Mouse (Mus musculus) frontal cortex, postnatal 10 days (tissue): ENCODE results near the gene Atp1b2.
A peak's percentile ranks its signal among the peaks of the same experiment; 100 is the strongest.
"Not testable (repeated sequence)": the region's sequence is repeated elsewhere in the genome, so short reads cannot be mapped to it uniquely, and the experiment has no call there.

Experiments
- DNase-seq, 2 experiments: peaks; one replicate each; pipeline ENCODE4 v3.0.0; 2022; ENCODE audit warnings: low spot score in 2 of 2, mixed read lengths in 1 of 2

Gene Atp1b2

DNA sequence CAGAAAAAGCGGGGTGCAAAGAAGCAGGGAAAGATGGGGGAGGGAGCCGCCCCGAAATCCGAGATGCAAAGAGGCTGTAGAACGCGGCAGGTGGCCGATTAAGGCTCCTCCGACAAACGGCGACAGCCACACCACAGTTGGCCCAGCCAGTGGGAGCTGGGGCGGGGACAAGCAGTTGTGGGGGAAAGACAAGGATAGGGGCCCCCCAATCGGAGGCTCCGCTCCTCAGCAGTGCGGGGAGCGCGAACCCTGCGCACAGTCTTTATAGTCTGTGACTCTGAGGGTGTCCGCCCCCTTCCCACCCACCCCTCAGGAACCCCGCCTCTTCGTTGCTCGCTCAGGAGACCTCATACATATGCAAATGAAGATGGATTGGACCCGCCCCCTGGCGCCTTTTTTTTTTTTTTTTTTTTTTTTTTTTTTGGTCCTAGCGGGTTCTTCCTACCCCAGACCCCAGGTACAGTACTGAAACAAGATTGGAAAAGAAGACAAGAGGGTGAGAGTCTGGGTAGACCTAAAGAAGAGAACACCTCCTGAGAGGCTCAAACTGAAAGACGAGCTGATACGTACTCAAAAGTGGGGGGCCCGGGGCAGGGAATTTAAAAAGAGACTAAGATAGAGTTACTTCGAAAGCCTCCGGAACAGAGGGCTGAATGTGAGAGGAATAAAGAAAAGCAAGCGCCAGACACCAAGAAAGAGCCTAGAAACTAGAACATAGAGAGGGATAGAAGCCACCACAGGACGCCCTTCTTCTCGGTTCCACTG lies at the start of gene Atp1b2:
TSS of gene Atp1b2 (minus strand) at position 217 of the 765 bp plus-strand sequence.
- DNase-seq: peak; percentile 76 to 83

DNA sequence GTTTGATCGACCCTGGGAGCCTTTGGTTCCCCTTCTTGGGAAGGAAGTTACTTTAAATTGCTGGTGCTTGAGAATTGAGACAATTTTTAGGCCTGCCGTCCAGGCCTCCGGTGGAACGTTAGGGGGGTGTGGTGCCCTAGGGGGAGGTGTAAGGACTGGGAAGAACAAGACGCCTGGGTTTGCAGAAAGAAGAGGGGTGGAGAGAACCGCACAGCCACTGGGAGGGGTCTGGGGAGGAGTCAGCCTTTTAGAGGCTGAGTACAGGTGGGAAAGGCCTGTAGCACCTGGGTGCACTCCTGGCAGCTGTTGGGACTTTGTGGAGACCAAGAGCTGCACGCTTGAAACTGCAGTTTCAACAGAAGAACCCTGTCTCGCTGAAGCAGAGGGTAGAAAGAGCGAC lies 49.0 kb upstream of the Atp1b2 start:
- DNase-seq: no peak

DNA sequence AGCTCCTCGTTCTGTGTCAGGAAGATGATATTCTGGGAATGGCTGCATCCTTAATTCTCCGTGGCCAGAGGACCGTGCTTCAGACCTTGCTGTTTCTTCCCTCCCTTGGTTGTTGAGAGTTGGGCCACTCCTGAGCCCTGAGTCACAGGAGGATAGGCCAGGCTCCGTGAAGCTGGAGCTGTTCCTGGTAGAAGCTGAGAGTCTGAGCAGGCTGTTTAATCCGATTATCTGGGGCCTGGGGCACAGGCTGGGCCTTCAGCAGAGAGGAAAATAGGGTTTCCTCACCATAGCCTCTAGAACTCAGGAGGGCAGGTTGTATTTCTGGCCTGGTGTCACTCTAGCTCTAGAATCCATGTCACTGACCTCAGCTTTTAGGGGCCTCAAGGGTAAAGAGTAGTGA lies 47.7 kb upstream of the Atp1b2 start:
- DNase-seq: no peak

DNA sequence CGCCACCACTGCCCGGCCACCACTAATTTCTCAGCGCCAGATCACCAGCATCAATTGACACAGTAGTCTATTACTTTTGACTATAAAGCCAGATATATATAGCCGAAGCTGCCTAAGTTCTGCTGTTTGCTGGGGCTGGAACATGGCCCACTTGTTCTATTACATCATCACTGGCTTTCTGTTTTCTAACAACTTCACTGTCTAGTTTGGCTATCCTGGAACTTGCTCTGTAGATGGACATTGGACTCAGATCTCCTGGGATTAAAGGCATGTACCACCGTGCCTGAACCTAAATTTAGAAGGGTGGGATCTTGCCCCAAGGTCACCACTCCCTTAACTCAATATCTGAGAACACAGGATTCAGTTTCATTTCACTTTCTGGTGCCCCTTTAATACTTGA lies 40.1 kb upstream of the Atp1b2 start:
- DNase-seq: no peak

DNA sequence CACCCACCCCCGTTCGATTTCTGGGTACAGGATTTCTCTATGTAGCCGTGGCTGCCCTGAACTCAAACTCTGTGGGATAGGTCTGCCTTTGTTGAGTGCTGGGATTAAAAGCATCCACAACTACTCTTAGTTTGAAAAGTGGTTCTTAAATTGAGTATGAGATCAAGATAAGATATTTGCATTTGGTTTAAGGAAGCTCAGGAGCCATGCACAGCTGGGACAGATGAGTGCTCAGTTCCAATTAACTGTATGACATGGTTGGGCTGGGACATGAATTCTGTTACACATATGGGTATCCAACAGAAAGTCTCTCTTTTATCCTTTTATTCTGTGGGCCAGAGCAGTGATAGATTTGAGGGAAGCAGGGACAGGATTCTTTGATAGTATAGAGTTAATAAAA lies 29.7 kb upstream of the Atp1b2 start:
- no peak for DNase-seq

DNA sequence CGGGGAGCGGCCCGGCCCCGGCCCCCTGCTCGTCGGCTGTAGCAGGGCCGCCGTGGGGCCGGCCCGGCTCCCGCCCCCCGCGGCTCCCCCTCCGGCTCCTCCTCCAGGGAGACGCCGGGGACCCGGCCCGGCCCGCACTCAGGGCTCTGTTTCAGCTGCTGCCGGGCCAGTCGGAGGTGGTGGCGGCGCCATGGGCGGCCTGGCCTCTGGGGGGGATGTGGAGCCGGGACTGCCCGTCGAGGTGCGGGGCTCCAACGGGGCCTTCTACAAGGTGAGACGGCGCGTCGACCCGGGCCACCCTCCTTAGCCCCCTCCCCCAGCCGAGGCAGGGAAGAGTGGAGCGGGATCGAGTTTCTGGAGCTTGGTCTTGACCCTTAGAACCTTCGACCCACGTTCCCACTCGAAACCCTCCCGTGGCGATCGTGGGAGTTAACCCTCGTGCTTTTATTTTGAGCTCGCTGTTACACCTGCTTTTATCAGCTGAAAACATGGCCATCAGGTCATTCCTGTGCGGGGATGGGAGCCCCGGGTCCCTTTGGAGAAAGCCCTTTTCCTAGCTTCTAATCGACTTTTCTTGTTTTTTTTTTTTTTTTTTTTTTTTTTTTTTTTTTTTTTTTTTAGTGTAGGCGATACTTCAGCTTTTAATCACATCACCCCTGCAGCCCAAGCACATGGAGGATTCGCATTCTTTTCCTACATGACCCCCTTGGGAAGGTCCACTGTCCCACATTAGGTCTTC lies 27.6 kb upstream of the Atp1b2 start:
- DNase-seq: peak in 1 of 2 experiments; percentile 57

DNA sequence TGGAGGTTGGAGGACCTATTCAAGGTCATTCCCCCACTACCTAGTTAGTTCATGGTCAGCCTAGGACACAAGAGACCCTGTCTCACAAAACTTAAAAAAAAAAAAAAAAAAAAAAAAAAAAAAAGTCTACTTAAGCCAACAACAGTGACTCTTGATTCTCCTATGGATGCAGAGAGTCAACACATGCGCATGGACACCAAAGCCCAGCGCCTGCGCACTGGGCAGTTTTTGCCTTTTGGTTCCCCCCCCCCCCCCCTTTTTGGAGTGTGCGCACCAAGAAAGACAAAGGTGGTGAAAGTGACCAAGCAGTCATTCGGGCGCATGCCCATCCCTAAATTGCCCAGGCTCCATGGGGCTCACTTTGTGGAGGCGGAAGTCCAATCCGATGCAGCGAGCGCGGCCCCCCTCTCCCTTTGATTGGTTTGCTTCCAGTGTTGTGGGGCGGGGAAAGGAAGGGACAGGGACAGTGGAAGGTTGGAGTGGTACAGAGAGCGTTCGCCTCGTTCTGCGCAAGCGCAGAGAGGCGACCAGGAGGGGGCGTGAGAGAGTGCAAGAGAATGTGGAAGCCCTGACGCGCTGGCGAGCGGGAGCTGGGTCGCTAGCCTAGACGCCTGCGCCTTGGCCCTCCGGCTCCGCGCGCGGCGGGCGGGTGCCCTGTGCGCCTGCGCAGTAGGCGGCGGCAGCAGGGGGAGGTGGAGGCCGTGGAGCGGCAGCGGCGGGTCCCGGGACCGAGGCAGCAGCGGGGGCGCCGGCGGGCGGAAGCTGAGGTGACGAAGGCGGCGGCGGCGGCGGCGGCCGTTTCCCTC lies 26.7 kb upstream of the Atp1b2 start, which contains the start of gene Fxr2:
TSS of gene Fxr2 (plus strand) at position 707 of the 806 bp plus-strand sequence.
- peak; percentile 100 for DNase-seq

DNA sequence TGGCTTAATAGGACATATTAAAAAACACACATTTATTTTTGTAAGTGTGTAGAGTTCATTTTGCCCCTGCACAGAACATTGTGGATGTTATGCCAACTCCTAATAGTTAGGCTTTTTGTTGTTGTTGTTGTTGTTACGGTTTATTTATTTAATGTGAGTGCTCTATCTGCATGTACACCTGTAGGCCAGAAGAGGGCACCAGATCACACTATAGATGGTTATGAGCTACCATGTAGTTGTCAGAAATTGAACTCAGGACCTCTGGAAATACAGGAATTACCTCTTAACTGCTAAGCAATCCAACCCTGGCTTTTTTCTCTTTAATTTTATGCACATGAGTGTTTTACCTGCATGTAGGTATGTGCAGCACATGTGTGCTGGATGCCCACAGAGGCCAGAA lies 24.1 kb upstream of the Atp1b2 start:
- no peak for DNase-seq

DNA sequence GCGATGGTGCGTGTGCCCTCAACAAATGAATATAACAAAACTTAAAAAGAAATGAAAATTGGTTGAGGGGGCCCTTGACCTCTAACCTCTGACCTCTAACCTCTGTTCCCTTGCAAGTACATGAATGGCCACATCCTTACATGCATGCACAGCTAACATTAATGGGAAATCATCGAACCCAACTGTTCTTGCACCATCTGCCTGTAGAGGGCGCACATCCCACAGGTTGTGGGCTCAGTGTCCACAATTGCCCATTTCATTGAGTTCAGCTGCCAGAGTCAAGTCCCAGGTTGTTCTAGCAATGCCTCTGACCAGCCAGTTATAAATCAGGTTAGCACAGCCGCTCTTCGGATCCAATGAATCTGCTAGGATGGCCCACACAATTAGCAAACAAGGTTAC lies 22.5 kb upstream of the Atp1b2 start:
- peak in 1 of 2 experiments; percentile 62 for DNase-seq

DNA sequence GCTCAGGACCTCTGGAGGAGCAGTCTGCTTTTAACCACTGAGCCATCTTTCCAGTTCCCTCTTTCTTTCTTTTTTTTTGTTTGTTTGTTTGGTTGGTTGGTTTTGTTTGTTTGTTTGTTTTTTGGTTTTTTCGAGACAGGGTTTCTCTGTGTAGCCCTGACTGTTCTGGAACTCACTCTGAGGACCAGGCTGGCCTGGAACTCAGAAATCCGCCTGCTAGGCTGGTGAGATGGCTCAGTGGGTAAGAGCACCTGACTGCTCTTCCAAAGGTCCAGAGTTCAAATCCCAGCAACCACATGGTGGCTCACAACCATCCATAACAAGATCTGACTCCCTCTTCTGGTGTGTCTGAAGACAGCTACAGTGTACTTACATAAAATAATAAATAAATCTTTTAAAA lies 18.6 kb upstream of the Atp1b2 start:
- DNase-seq: not testable (repeated sequence)

DNA sequence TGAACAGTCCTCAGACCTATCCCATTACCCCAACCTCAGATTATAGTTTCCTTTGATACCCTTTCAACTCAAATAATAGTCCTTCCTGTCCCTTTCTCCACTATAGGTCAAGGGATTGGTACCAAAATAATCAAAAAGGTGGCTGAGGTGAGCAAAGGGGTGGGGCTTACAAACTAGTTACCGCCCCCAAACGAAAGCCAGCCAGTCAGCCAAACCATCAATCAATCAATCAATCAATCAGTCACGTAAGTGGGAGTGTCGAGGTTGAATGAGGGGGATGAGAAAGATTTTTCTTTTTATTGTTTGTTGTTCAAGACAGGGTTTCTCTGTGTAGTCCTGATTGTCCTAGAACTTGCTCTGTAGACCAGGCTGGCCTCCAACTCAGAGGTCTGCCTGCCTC lies 17.3 kb upstream of the Atp1b2 start:
- no peak for DNase-seq

DNA sequence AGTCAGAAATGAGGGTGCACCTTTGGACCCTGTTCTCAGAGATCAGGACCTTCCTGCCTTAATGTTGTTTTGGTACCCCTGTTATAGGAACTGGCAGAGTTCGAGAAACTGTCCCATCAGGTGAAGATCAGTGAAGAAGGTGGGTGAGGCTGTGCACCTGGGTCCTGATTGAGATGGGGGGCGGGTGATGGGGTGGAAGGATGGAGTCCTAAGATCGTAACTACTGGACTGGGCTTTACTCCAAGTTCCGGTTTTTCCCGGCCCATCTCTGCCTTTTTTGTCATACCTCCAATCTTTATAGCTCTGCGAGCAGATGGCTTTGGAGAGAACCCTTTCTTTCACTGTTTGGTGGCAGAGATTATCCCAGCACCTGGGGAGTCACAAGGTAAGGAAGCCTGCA lies 16.7 kb upstream of the Atp1b2 start:
- DNase-seq: no peak

DNA sequence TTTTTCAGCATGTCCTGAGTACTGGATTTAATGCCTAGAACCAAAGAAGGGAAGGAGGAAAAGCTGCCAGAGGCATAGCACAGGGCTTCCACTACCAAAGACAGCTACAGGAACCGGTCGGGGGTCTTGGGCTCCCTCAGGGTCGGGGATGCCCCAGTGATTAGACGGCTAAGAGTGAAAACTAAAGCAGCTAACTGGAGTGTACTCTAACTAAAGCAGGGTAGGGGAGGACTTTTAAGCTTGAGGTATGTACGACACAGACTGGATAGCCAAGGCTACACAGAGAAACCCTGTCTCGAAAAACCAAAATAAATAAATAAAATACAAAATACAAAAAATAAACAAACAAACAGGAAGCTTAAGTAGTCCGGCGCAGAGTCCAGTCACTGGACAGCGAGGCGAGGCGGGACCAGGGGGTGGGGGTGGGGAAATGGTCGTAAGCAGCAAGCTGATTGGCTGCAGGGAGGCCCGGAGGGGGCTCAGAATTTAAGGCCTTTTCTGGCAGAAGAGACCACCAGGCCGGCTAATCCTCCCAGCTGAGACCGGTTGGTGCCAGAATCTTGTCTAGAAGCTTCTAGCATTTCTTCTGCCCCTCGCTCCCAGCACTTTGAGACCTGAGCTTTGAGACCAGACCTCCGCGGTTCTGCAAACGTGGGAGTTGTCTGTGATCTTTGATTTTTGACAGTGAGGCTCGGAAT lies 16.0 kb upstream of the Atp1b2 start, which contains the start of gene Sat2:
TSS of gene Sat2 (plus strand) at position 454 of the 698 bp plus-strand sequence.
- DNase-seq: peak in 1 of 2 experiments; percentile 52

DNA sequence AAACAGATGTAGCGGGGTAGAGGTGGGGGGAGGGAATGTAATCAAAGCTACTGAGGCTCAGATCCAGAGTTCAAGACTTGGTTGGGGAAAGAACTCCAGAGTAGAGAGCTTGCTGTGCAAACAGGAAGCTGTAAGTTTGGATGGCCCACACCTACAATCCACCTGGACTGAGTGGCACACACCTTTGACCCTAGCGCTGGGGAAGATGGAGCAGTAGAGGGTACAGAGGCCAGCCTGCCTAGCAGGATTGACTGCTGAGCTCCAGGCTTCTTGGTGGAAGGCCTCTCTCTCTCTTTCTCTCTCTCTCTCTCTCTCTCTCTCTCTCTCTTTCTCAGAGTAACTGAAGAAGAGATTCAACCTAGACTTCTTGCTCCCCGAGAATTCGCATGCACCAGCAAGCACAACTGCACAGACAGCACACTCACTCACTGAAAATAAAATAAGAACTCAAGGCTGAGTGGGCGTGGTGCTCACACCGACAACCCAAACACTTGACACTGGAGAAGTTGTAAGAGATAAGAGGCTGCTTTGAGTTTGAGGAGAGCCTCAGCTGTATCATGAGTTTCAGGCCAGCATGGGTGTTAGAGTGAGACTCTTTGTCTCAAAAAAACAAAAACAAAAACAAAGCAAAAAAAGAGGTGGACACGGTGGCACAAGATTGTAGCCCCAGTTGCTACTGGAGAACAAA lies 14.8 kb upstream of the Atp1b2 start:
- no peak for DNase-seq

DNA sequence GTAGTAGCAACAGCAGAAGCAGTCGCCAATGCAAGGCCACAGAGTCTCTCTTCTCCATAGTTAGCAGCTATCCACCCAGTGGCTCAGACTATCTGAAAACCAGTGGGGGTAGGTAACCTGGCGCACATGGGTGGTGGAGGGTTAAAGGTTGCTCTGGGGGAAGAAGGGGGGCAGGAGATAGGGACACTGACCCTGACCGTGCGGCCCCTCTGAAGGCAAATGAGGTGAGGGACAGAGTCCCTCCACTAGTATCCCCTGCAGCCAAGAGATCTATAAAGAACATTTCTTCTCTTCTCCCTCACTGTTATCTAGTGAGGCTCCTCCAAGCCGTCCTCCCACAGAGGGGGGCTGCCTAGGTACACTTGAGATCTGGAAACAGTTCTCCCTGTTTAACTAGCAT lies 12.1 kb upstream of the Atp1b2 start, which contains the start of gene Shbg:
TSS of gene Shbg (minus strand) at position 101 of the 400 bp plus-strand sequence.
- no peak for DNase-seq

DNA sequence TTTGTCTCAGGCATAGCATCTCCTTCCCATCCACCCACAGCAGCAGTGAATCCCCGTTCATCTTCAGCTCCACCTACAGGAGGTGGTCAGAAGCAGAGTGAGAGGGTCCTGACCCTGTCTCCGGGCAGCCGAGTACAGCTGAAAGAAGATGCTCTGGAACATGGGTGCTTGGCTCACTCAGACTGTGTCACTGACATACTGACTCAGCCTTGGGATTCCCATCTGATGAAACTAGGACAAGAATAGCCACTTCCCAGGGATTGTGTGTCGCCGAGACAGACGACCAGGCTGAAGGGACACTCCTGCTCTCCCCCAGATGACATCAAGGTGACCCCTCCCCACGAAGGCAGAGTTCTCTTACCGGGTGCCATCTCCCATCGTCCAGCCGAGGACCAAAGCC lies 11.0 kb upstream of the Atp1b2 start:
- no peak for DNase-seq

DNA sequence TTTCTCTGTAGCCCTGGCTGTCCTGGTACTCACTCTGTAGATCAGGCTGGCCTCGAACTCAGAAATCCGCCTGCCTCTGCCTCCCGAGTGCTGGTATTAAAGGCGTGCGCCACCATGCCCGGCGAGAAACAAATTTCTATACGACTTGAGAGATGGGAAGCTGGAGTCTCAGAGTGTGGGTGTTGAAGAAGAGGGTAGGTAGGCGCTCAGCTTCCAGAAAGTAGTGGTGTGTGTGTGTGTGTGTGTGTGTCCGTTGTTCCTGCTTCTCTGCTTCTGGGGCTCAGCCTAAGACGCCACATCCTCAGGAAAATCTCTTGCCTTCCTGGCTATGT lies 8.5 kb upstream of the Atp1b2 start:
- not testable (repeated sequence) for DNase-seq

DNA sequence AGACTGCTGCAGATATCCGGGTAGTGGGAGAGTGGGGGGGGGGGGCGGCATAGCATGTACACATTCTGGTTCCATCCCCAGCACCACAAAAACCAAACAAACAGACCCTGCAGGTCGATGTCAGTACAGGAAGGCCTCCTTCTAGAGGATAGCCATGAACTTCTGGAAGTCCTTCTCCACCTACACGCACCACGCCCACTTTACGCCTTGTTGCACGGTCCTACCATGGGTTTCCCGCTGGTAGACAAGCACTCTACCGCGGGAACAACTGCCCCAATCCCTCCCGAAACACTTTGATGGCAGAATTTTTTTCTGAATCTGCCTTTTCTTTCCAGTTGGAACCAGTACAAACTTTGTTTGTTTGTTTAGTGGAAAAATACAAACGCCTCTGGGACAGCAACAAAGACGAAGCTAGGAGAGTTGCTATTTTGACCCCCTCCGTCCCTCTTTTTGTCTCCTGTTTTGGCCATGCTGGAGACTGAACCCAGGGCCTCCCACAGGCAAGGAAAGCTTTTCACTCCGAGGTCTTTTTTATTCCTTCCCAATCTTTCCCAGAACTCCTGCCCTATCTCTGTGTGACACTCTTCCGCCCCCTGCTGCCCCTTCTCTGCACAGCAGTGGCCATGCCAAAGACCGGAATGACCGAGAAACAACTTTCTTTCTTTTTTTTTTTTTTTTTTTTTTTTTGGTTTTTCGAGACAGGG lies 8.0 kb upstream of the Atp1b2 start:
- peak; percentile 61 to 79 for DNase-seq

DNA sequence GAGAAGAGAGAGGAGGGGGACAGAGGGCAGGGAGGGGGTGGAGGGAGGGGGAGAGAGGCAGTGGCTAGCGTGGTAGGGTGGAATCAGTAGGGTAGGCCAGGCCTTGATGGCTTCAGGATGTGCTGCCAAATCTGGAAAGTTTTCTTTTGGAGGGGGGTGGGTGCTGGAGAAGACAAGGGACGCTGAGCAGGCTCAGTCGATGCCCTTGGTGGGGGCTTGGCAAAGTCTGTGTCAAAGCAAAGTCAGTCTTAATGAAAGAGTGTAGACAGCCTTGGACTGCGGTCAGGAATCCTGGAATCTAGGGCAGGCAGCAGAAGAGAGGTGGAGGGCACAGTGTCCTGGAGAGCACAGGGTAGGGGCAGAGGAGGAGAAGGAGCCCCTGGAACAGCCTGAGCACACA lies 5.2 kb upstream of the Atp1b2 start:
- DNase-seq: peak in 1 of 2 experiments; percentile 48

DNA sequence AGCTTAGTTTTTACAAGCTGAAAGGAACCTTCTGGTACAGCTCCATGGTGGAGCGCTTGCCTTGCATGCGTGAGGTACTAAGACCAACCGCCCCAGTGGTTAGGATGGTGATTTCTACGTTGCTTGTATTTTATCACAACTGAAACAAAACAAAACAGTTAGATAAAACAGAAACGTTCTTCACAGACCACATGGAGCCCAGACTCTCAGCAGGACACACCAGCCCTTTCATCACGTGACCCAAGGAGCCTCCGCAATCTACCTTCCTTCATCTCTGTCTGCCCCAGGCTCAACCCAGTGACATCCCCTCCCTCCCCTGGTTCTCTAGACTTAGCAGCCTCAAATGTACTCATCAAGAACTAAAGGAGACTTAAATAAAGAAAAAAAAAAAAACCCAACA lies 3.7 kb upstream of the Atp1b2 start:
- no peak for DNase-seq
